Mouse (Mus musculus): ENCODE measurements at regions not wholly inside any gene's neighbourhood (a gene's known extent, or its start where the extent isn't known, plus 50 kb on each side); places are given as distances from the start of the nearest gene placed in this dataset.
"Not testable (repeated sequence)": the region's sequence is repeated elsewhere in the genome, so short reads cannot be mapped to it uniquely, and the experiment has no call there.

- Histone ChIP-seq H3K27ac (no peak overlapping the region), H3K4me3 (no peak overlapping the region), H3K27me3 (no peaks in the 10 kb centered on the region), H3K9ac (no peak overlapping the region), H3K9me3 (replicated peaks) (no peaks in the 10 kb centered on the region), H3K4me2 (no peak overlapping the region), H3K36me3 (ENCODE audit: poor library complexity, severe bottlenecking) (no peaks in the 10 kb centered on the region), H3K4me1 (no peaks in the 10 kb centered on the region)
- ATAC-seq = no peak
- WGBS = 86% methylated on average over 2 of the region's 2 CpGs
Observed at GRCm38 (mm10) chr5:5956716-5957115, 207.6 kb upstream of the Steap1 start.

GRCm38 (mm10) chr5:5955783-5956182 lies 206.7 kb upstream of the Steap1 start:
- no peak overlapping the region for H3K4me2 ChIP-seq
- H3K9me3 ChIP-seq (replicated peaks) = no peaks in the 10 kb centered on the region
- no peaks in the 10 kb centered on the region for H3K27me3 ChIP-seq
- no peak overlapping the region for H3K27ac ChIP-seq
- no peak overlapping the region for H3K9ac ChIP-seq
- H3K36me3 ChIP-seq (ENCODE audit: poor library complexity, severe bottlenecking) = no peaks in the 10 kb centered on the region
- no peak for ATAC-seq
- 86% methylated on average over 2 of the region's 2 CpGs for WGBS
- no peaks in the 10 kb centered on the region for H3K4me1 ChIP-seq
- no peak overlapping the region for H3K4me3 ChIP-seq

- H3K4me1 ChIP-seq = no peaks in the 10 kb centered on the region
Observed at GRCm38 (mm10) chr5:5925796-5926195, 176.7 kb upstream of the Steap1 start.

GRCm38 (mm10) chr5:5916427-5916826 lies 167.3 kb upstream of the Steap1 start:
- H3K9ac ChIP-seq = no peak overlapping the region
- H3K27ac ChIP-seq = no peak overlapping the region
- WGBS = 44% methylated on average over 1 of the region's 1 CpGs
- H3K36me3 ChIP-seq (ENCODE audit: poor library complexity, severe bottlenecking) = no peaks in the 10 kb centered on the region
- no peak overlapping the region for H3K4me2 ChIP-seq
- H3K27me3 ChIP-seq = no peaks in the 10 kb centered on the region
- H3K4me1 ChIP-seq = no peaks in the 10 kb centered on the region
- H3K4me3 ChIP-seq = no peak overlapping the region
- no peak for ATAC-seq
- no peaks in the 10 kb centered on the region for H3K9me3 ChIP-seq (replicated peaks)

More at GRCm38 (mm10) chr5:5925796-5926195, 176.7 kb upstream of the Steap1 start:
- Histone ChIP-seq H3K4me3 (no peak overlapping the region), H3K36me3 (ENCODE audit: poor library complexity, severe bottlenecking) (no peaks in the 10 kb centered on the region), H3K27ac (no peak overlapping the region), H3K9ac (no peak overlapping the region), H3K4me2 (no peak overlapping the region), H3K9me3 (replicated peaks) (no peaks in the 10 kb centered on the region), H3K27me3 (no peaks in the 10 kb centered on the region)
- no peak for ATAC-seq
- WGBS = 74% methylated on average over 3 of the region's 3 CpGs

- Histone ChIP-seq H3K27ac (no peak overlapping the region), H3K9ac (no peak overlapping the region), H3K27me3 (no peaks in the 10 kb centered on the region), H3K4me2 (no peak overlapping the region), H3K4me1 (no peaks in the 10 kb centered on the region), H3K4me3 (no peak overlapping the region), H3K36me3 (ENCODE audit: poor library complexity, severe bottlenecking) (no peaks in the 10 kb centered on the region), H3K9me3 (replicated peaks) (no peaks in the 10 kb centered on the region; the same call in 1 of the 2 replicates)
- ATAC-seq = no peak
- WGBS = 84% methylated on average over 2 of the region's 2 CpGs
Observed at GRCm38 (mm10) chr5:5889376-5889775, 140.2 kb upstream of the Steap1 start.

- 91% methylated on average over 5 of the region's 5 CpGs for WGBS
- Histone ChIP-seq H3K36me3 (ENCODE audit: poor library complexity, severe bottlenecking) (no peaks in the 10 kb centered on the region), H3K4me1 (no peaks in the 10 kb centered on the region), H3K9me3 (replicated peaks) (no peaks in the 10 kb centered on the region), H3K4me2 (no peak overlapping the region), H3K27ac (no peak overlapping the region), H3K27me3 (no peaks in the 10 kb centered on the region), H3K9ac (no peak overlapping the region), H3K4me3 (no peak overlapping the region)
- no peak for ATAC-seq
Observed at GRCm38 (mm10) chr5:5873425-5873824, 124.3 kb upstream of the Steap1 start.

- Histone ChIP-seq H3K9me3 (replicated peaks) (no peaks in the 10 kb centered on the region), H3K27ac (no peak overlapping the region), H3K4me2 (no peak overlapping the region), H3K27me3 (no peaks in the 10 kb centered on the region), H3K4me3 (no peak overlapping the region), H3K36me3 (ENCODE audit: poor library complexity, severe bottlenecking) (no peaks in the 10 kb centered on the region), H3K9ac (no peak overlapping the region), H3K4me1 (no peaks in the 10 kb centered on the region)
- WGBS = 65% methylated on average over 12 of the region's 12 CpGs
- ATAC-seq = peak; percentile 80; the same call in 1 of the 2 replicates
Observed at GRCm38 (mm10) chr5:5856146-5856724, 107.1 kb upstream of the Steap1 start.

- H3K27ac ChIP-seq = no peak overlapping the region
- H3K27me3 ChIP-seq = no peaks in the 10 kb centered on the region
- no peaks in the 10 kb centered on the region for H3K9me3 ChIP-seq (replicated peaks)
- no peak overlapping the region for H3K9ac ChIP-seq
- H3K36me3 ChIP-seq (ENCODE audit: poor library complexity, severe bottlenecking) = no peaks in the 10 kb centered on the region
- H3K4me2 ChIP-seq = no peak overlapping the region
- peak; percentile 77 for ATAC-seq
- no peak overlapping the region for H3K4me3 ChIP-seq
- 59% methylated on average over 9 of the region's 9 CpGs for WGBS
- H3K4me1 ChIP-seq = no peaks in the 10 kb centered on the region
Observed at GRCm38 (mm10) chr5:5845805-5846496, 96.8 kb upstream of the Steap1 start.

- Histone ChIP-seq H3K9ac (no peak overlapping the region), H3K27ac (no peak overlapping the region), H3K4me3 (no peak overlapping the region), H3K9me3 (replicated peaks) (no peaks in the 10 kb centered on the region), H3K36me3 (ENCODE audit: poor library complexity, severe bottlenecking) (no peaks in the 10 kb centered on the region), H3K4me1 (no peaks in the 10 kb centered on the region), H3K27me3 (no peaks in the 10 kb centered on the region), H3K4me2 (no peak overlapping the region)
- 90% methylated on average over 3 of the region's 3 CpGs for WGBS
- ATAC-seq = no peak
Observed at GRCm38 (mm10) chr5:5844312-5844711, 95.2 kb upstream of the Steap1 start.

GRCm38 (mm10) chr5:5838767-5839166 lies 89.6 kb upstream of the Steap1 start:
- WGBS = 67% methylated on average over 3 of the region's 3 CpGs
- H3K9ac ChIP-seq = no peak overlapping the region
- H3K4me1 ChIP-seq = no peaks in the 10 kb centered on the region
- no peak overlapping the region for H3K27ac ChIP-seq
- H3K4me2 ChIP-seq = no peak overlapping the region
- no peaks in the 10 kb centered on the region for H3K9me3 ChIP-seq (replicated peaks)
- no peak overlapping the region for H3K4me3 ChIP-seq
- H3K36me3 ChIP-seq (ENCODE audit: poor library complexity, severe bottlenecking) = no peaks in the 10 kb centered on the region
- H3K27me3 ChIP-seq = no peaks in the 10 kb centered on the region
- ATAC-seq = no peak

- WGBS = 90% methylated on average over 9 of the region's 9 CpGs
- not testable (repeated sequence) for H3K36me3 ChIP-seq (ENCODE audit: poor library complexity, severe bottlenecking); H3K27me3 ChIP-seq; H3K4me3 ChIP-seq; H3K4me1 ChIP-seq; ATAC-seq; H3K4me2 ChIP-seq; H3K9ac ChIP-seq; H3K27ac ChIP-seq; H3K9me3 ChIP-seq (replicated peaks)
Observed at GRCm38 (mm10) chr5:5822666-5823065, 73.5 kb upstream of the Steap1 start.

Data from forebrain, embryonic 13.5 days (tissue).